Mouse (Mus musculus) embryonic stem cell, embryonic (primary cell): ENCODE measurements at regions not wholly inside any gene's neighbourhood (a gene's known extent, or its start where the extent isn't known, plus 50 kb on each side); places are given as distances from the start of the nearest gene placed in this dataset.
"Not testable (repeated sequence)": the region's sequence is repeated elsewhere in the genome, so short reads cannot be mapped to it uniquely, and the experiment has no call there.

Source experiments
- CTCF ChIA-PET, 4 experiments: fragments of 300-600 bp in 2 of 4; fragments of 350-600 bp in 2 of 4; sonication (Branson Sonifier 250); formaldehyde crosslinking; loops; one replicate each; lab custom pipeline; 2022; ENCODE audit warnings: inconsistent platforms in 2 of 4; lab: Charles Lee
- POLR2A ChIA-PET, 4 experiments: fragments of 300-600 bp in 2 of 4; fragments of 350-600 bp in 2 of 4; sonication (Branson Sonifier 250); formaldehyde crosslinking; loops; one replicate each; lab custom pipeline; 2022; ENCODE audit warnings: antibody characterized with exemption in 4 of 4, inconsistent platforms in 1 of 4; lab: Charles Lee

GRCm38 (mm10) chr15:5777074-5777473 is 522.5 kb upstream of the Dab2 start:
- ChIA-PET CTCF (no interaction called here), POLR2A (no interaction called here)

GRCm38 (mm10) chr15:5799917-5800316 is 499.7 kb upstream of the Dab2 start:
- POLR2A ChIA-PET = no interaction called here
- CTCF ChIA-PET = no interaction called here

- CTCF ChIA-PET = no interaction called here
- POLR2A ChIA-PET = no interaction called here
Observed at GRCm38 (mm10) chr15:5811154-5811732, 488.3 kb upstream of the Dab2 start.

- ChIA-PET CTCF (no interaction called here), POLR2A (no interaction called here)
Observed at GRCm38 (mm10) chr15:5811958-5812357, 487.6 kb upstream of the Dab2 start.

- POLR2A ChIA-PET = no interaction called here
- CTCF ChIA-PET = no interaction called here
Observed at GRCm38 (mm10) chr15:5817901-5818576, 481.5 kb upstream of the Dab2 start.

- ChIA-PET CTCF (no interaction called here), POLR2A (no interaction called here)
Observed at GRCm38 (mm10) chr15:5839963-5840362, 459.6 kb upstream of the Dab2 start.

- CTCF ChIA-PET, POLR2A ChIA-PET: not testable (repeated sequence)
Observed at GRCm38 (mm10) chr15:5841369-5842149, 458.0 kb upstream of the Dab2 start.

GRCm38 (mm10) chr15:5846571-5846970 is 453.0 kb upstream of the Dab2 start:
- POLR2A ChIA-PET = no interaction called here
- CTCF ChIA-PET = no interaction called here

- ChIA-PET POLR2A (no interaction called here), CTCF (no interaction called here)
Observed at GRCm38 (mm10) chr15:5847413-5848100, 452.0 kb upstream of the Dab2 start.

- POLR2A ChIA-PET = no interaction called here
- CTCF ChIA-PET = no interaction called here
Observed at GRCm38 (mm10) chr15:5852523-5852922, 447.1 kb upstream of the Dab2 start.

GRCm38 (mm10) chr15:5869289-5869688 is 430.3 kb upstream of the Dab2 start:
- ChIA-PET CTCF (no interaction called here), POLR2A (no interaction called here)

- POLR2A ChIA-PET = no interaction called here
- CTCF ChIA-PET = interaction anchor here in 1 of 4 experiments (0.6 kb wide), 1 partner anchor 342 kb away, joined by 7 read pairs; no protein-coding TSS in a partner anchor
Observed at GRCm38 (mm10) chr15:5869866-5870265, 429.7 kb upstream of the Dab2 start.

- ChIA-PET CTCF (no interaction called here), POLR2A (no interaction called here)
Observed at GRCm38 (mm10) chr15:5872042-5872441, 427.5 kb upstream of the Dab2 start.

GRCm38 (mm10) chr15:5877749-5878148 is 421.8 kb upstream of the Dab2 start:
- POLR2A ChIA-PET = no interaction called here
- CTCF ChIA-PET = no interaction called here

- POLR2A ChIA-PET = no interaction called here
- CTCF ChIA-PET = no interaction called here
Observed at GRCm38 (mm10) chr15:5891188-5891587, 408.4 kb upstream of the Dab2 start.

- ChIA-PET POLR2A (no interaction called here), CTCF (no interaction called here)
Observed at GRCm38 (mm10) chr15:5892034-5892433, 407.6 kb upstream of the Dab2 start.

GRCm38 (mm10) chr15:5895688-5896470 is 403.7 kb upstream of the Dab2 start:
- CTCF ChIA-PET = not testable (repeated sequence)
- POLR2A ChIA-PET = interaction anchor here in 2 of 4 experiments (1.0 to 1.2 kb wide), 2 partner anchors 134 to 149 kb away, joined by 3 to 5 read pairs; no protein-coding TSS in a partner anchor

- CTCF ChIA-PET = no interaction called here
Observed at GRCm38 (mm10) chr15:5915261-5915660, 384.3 kb upstream of the Dab2 start.

GRCm38 (mm10) chr15:5920058-5920457 is 379.5 kb upstream of the Dab2 start:
- CTCF ChIA-PET = no interaction called here
- POLR2A ChIA-PET = interaction anchor here in 1 of 4 experiments (0.5 kb wide), 1 partner anchor 855 kb away, joined by 4 read pairs; no protein-coding TSS in a partner anchor

More at GRCm38 (mm10) chr15:5915261-5915660, 384.3 kb upstream of the Dab2 start:
- POLR2A ChIA-PET = no interaction called here
